Mouse (Mus musculus) MEL (cell line): ENCODE data around the gene Cldn3. TPM values are rescaled to one million over a fixed set of nuclear protein-coding genes. Genes with fewer than 3 reads are reported as not detected.

ENCODE experiments used
- DNase-seq: peaks from one replicate; pipeline ENCODE4 v3.0.0; 2011; ENCODE audit warnings: low read depth, low spot score
- H3K27ac ChIP-seq: 2 replicates; pipeline ENCODE4 v1.5.1; 2012; ENCODE audit warnings: low read depth, mild to moderate bottlenecking, control low read depth, low read length, moderate library complexity; ENCODE audit not compliant: control insufficient read depth
- H3K27me3 ChIP-seq, 2 experiments: fragments of 150-350 bp in 1 of 2; sonication (generic) in 1 of 2; 2 replicates each; pipeline ENCODE4 v1.6.1; 2012; ENCODE audit warnings: low read length in 2 of 2, mild to moderate bottlenecking in 2 of 2, improper control_type of control experiment in 1 of 2, moderate library complexity in 1 of 2; ENCODE audit not compliant: insufficient read depth in 2 of 2, control insufficient read depth in 1 of 2
- H3K36me3 ChIP-seq, 2 experiments: 2 replicates each; pipeline ENCODE4 v1.6.1; 2012 to 2014; ENCODE audit warnings: low read length in 2 of 2, improper control_type of control experiment in 1 of 2, inconsistent platforms in 1 of 2, mild to moderate bottlenecking in 1 of 2; ENCODE audit not compliant: insufficient read depth in 2 of 2, control insufficient read depth in 1 of 2
- H3K4me1 ChIP-seq, 2 experiments: fragments of 150-350 bp in 1 of 2; sonication (generic) in 1 of 2; 2 replicates each; pipeline ENCODE4 v1.6.1; 2012; ENCODE audit warnings: low read length in 2 of 2, improper control_type of control experiment in 1 of 2, mild to moderate bottlenecking in 1 of 2; ENCODE audit not compliant: insufficient read depth in 2 of 2, control insufficient read depth in 1 of 2
- H3K4me3 ChIP-seq, 2 experiments: fragments of 150-350 bp in 1 of 2; sonication (generic) in 1 of 2; 2 replicates each; pipeline ENCODE4 v1.5.1; 2012; ENCODE audit warnings: low read depth in 2 of 2, low read length in 2 of 2, mild to moderate bottlenecking in 2 of 2, moderate library complexity in 2 of 2, control low read depth in 1 of 2, improper control_type of control experiment in 1 of 2; ENCODE audit not compliant: control insufficient read depth in 1 of 2, insufficient read depth in 1 of 2
- H3K79me2 ChIP-seq: 2 replicates; pipeline ENCODE4 v1.6.1; 2012; ENCODE audit warnings: mild to moderate bottlenecking, low read length, moderate library complexity; ENCODE audit not compliant: control insufficient read depth, poor library complexity, insufficient read depth
- H3K9ac ChIP-seq: 2 replicates; pipeline ENCODE4 v1.6.1; 2012; ENCODE audit warnings: low read depth, mild to moderate bottlenecking, control low read depth, low read length, moderate library complexity; ENCODE audit not compliant: control insufficient read depth, poor library complexity, severe bottlenecking
- H3K9me3 ChIP-seq: fragments of 150-350 bp; sonication (generic); replicated peaks from 2 replicates; pipeline ENCODE4 v1.6.1; 2012; ENCODE audit warnings: mild to moderate bottlenecking, low read length, improper control_type of control experiment, moderate library complexity; ENCODE audit not compliant: insufficient read depth
- ELF1 ChIP-seq: IDR thresholded peaks from 2 replicates; pipeline ENCODE4 v1.6.1; 2014; ENCODE audit warnings: low read depth, mild to moderate bottlenecking, inconsistent platforms, low read length, improper control_type of control experiment, moderate library complexity
- ETS1 ChIP-seq: IDR thresholded peaks from 2 replicates; pipeline ENCODE4 v1.6.1; 2012; ENCODE audit warnings: low read depth, mild to moderate bottlenecking, inconsistent platforms, low read length, improper control_type of control experiment, moderate library complexity
- GABPA ChIP-seq: IDR thresholded peaks from 2 replicates; pipeline ENCODE4 v1.6.1; 2012; ENCODE audit warnings: low read depth, mild to moderate bottlenecking, inconsistent platforms, low read length, improper control_type of control experiment, moderate library complexity
- HCFC1 ChIP-seq: IDR thresholded peaks from 2 replicates; pipeline ENCODE4 v1.6.1; 2012; ENCODE audit warnings: low read depth, mild to moderate bottlenecking, inconsistent platforms, low read length, improper control_type of control experiment, moderate library complexity
- JUND ChIP-seq: IDR thresholded peaks from 2 replicates; pipeline ENCODE4 v1.6.1; 2011; ENCODE audit warnings: low read depth, mild to moderate bottlenecking, improper control_type of control experiment, low read length
- KAT2A ChIP-seq: conservative IDR thresholded peaks from 2 replicates; pipeline ENCODE4 v1.6.1; 2012; ENCODE audit warnings: low read depth, low read length, improper control_type of control experiment, inconsistent platforms
- MAX ChIP-seq: IDR thresholded peaks from 2 replicates; pipeline ENCODE4 v1.6.1; 2011; ENCODE audit warnings: low read length, improper control_type of control experiment
- MAZ ChIP-seq: IDR thresholded peaks from 2 replicates; pipeline ENCODE4 v1.6.1; 2012; ENCODE audit warnings: low read depth, mild to moderate bottlenecking, inconsistent platforms, low read length, improper control_type of control experiment
- MEF2A ChIP-seq: IDR thresholded peaks from 2 replicates; pipeline ENCODE4 v1.6.1; 2014; ENCODE audit warnings: low read depth, mild to moderate bottlenecking, inconsistent platforms, low read length, improper control_type of control experiment; ENCODE audit not compliant: poor library complexity, insufficient replicate concordance, severe bottlenecking; ENCODE audit errors: extremely low read depth
- MXI1 ChIP-seq: IDR thresholded peaks from 2 replicates; pipeline ENCODE4 v1.6.1; 2011; ENCODE audit warnings: mild to moderate bottlenecking, low read depth, low read length, improper control_type of control experiment
- MYC ChIP-seq: IDR thresholded peaks from 2 replicates; pipeline ENCODE4 v1.6.1; 2011; ENCODE audit warnings: low read depth, mild to moderate bottlenecking, low read length, improper control_type of control experiment, moderate library complexity
- NRF1 ChIP-seq: IDR thresholded peaks from 2 replicates; pipeline ENCODE4 v1.6.1; 2014; ENCODE audit warnings: low read depth, mild to moderate bottlenecking, inconsistent platforms, low read length, improper control_type of control experiment, moderate library complexity; ENCODE audit not compliant: poor library complexity, insufficient read depth, severe bottlenecking
- POLR2A ChIP-seq, 2 experiments: IDR thresholded peaks; 2 replicates each; pipeline ENCODE4 v1.6.1; 2011 to 2012; ENCODE audit warnings: low read length in 2 of 2, mild to moderate bottlenecking in 2 of 2, control low read depth in 1 of 2, improper control_type of control experiment in 1 of 2, low read depth in 1 of 2, moderate library complexity in 1 of 2; ENCODE audit not compliant: control insufficient read depth in 1 of 2, insufficient read depth in 1 of 2, poor library complexity in 1 of 2
- POLR2AphosphoS5 ChIP-seq: IDR thresholded peaks from 2 replicates; pipeline ENCODE4 v1.6.1; 2012; ENCODE audit warnings: low read depth, borderline replicate concordance, mild to moderate bottlenecking, inconsistent platforms, low read length, moderate library complexity, mixed read lengths
- RCOR1 ChIP-seq: IDR thresholded peaks from 2 replicates; pipeline ENCODE4 v1.6.1; 2012; ENCODE audit warnings: low read depth, mild to moderate bottlenecking, inconsistent platforms, low read length, improper control_type of control experiment
- SMC3 ChIP-seq: IDR thresholded peaks from 2 replicates; pipeline ENCODE4 v1.6.1; 2011; ENCODE audit warnings: low read depth, low read length, improper control_type of control experiment
- TCF12 ChIP-seq: IDR thresholded peaks from 2 replicates; pipeline ENCODE4 v1.6.1; 2014; ENCODE audit warnings: low read depth, mild to moderate bottlenecking, inconsistent platforms, low read length, improper control_type of control experiment, moderate library complexity
- UBTF ChIP-seq: IDR thresholded peaks from 2 replicates; pipeline ENCODE4 v1.6.1; 2012; ENCODE audit warnings: low read depth, mild to moderate bottlenecking, inconsistent platforms, low read length, improper control_type of control experiment, moderate library complexity, borderline replicate concordance; ENCODE audit not compliant: insufficient read depth
- USF1 ChIP-seq: IDR thresholded peaks from 2 replicates; pipeline ENCODE4 v1.6.1; 2014; ENCODE audit warnings: low read depth, mild to moderate bottlenecking, inconsistent platforms, low read length, improper control_type of control experiment, moderate library complexity
- USF2 ChIP-seq, 2 experiments: IDR thresholded peaks; 2 replicates each; pipeline ENCODE4 v1.6.1; 2011 to 2012; ENCODE audit warnings: improper control_type of control experiment in 2 of 2, low read length in 2 of 2, borderline replicate concordance in 1 of 2, inconsistent platforms in 1 of 2, low read depth in 1 of 2, mild to moderate bottlenecking in 1 of 2; ENCODE audit not compliant: insufficient read depth in 1 of 2
- ZMIZ1 ChIP-seq: IDR thresholded peaks from 2 replicates; pipeline ENCODE4 v1.6.1; 2012; ENCODE audit warnings: low read depth, mild to moderate bottlenecking, inconsistent platforms, low read length, improper control_type of control experiment, moderate library complexity
- ZNF384 ChIP-seq: IDR thresholded peaks from 2 replicates; pipeline ENCODE4 v1.6.1; 2012; ENCODE audit warnings: low read depth, mild to moderate bottlenecking, inconsistent platforms, low read length, improper control_type of control experiment
- polyA plus RNA-seq, 2 experiments: library from polyadenylated mRNA; stranded (reverse) in 1 of 2; unstranded in 1 of 2; fragments of >175 nt in 1 of 2; fragments of >200 nt in 1 of 2; gene quantifications; 2 replicates each; pipeline versions ENCODE4 v1.2.1 to v1.2.4; 2012; ENCODE audit warnings: low replicate concordance in 2 of 2, low read depth in 1 of 2; ENCODE audit not compliant: insufficient read length in 2 of 2, insufficient read depth in 1 of 2, missing spikeins in 1 of 2
- total RNA-seq: library from RNA; depleted of rRNA; stranded (reverse); fragments of 300-350 nt; gene quantifications from 2 replicates; pipeline ENCODE4 v1.2.3, GENCODE M21; 2012

The Cldn3 gene
- total and polyA plus RNA-seq, 3 experiments = 1.1 TPM; not detected in 2

GRCm38 (mm10) chr5:134948085-134948439 is 38.0 kb upstream of the Cldn3 start:
- H3K4me3 ChIP-seq = no peak overlapping the region
- peaks cover 0 to 6% of the 10 kb centered on the region in 2 experiments; a peak in 3 of 4 replicates for H3K27me3 ChIP-seq
- H3K9ac ChIP-seq = no peak overlapping the region
- H3K4me1 ChIP-seq = no peaks in the 10 kb centered on the region
- H3K79me2 ChIP-seq = no peaks in the 10 kb centered on the region
- no peak for DNase-seq
- H3K36me3 ChIP-seq = no peaks in the 10 kb centered on the region
- H3K9me3 ChIP-seq = no peaks in the 10 kb centered on the region
- H3K27ac ChIP-seq = no peak overlapping the region
- no peak for TF ChIP-seq ZNF384
- no peak for TF ChIP-seq UBTF
- TF ChIP-seq JUND = no peak
- TF ChIP-seq NRF1 = no peak
- TF ChIP-seq MAZ = no peak
- no peak for TF ChIP-seq ZMIZ1
- no peak for TF ChIP-seq RCOR1
- TF ChIP-seq ETS1 = no peak
- no peak for TF ChIP-seq USF2 (IDR thresholded peaks at IDR 0.05; ENCODE audit: borderline replicate concordance in 1 of 2, insufficient read depth in 1 of 2, low read depth in 1 of 2, low read length in 2 of 2)
- no peak for TF ChIP-seq MXI1
- no peak for TF ChIP-seq MYC
- TF ChIP-seq USF1 = no peak
- no peak for TF ChIP-seq MAX
- TF ChIP-seq MEF2A = no peak
- TF ChIP-seq POLR2A (IDR thresholded peaks at IDR 0.05; ENCODE audit: control insufficient read depth in 1 of 2, insufficient read depth in 1 of 2, low read depth in 1 of 2, low read length in 2 of 2, poor library complexity in 1 of 2) = no peak
- TF ChIP-seq HCFC1 = no peak
- TF ChIP-seq GABPA = no peak
- TF ChIP-seq KAT2A = no peak
- TF ChIP-seq, all 39 proteins: peak for 0

GRCm38 (mm10) chr5:134951053-134951884 is 34.7 kb upstream of the Cldn3 start:
- TF ChIP-seq GABPA = no peak
- TF ChIP-seq SMC3 = no peak
- TF ChIP-seq MYC = no peak
- TF ChIP-seq KAT2A = no peak
- no peak for TF ChIP-seq POLR2AphosphoS5
- TF ChIP-seq NRF1 = no peak
- no peak for TF ChIP-seq MAX
- TF ChIP-seq ZNF384 = no peak
- no peak for TF ChIP-seq JUND
- TF ChIP-seq TCF12 = no peak
- no peak for TF ChIP-seq ELF1
- Histone ChIP-seq H3K27me3 (peaks cover 0 to 6% of the 10 kb centered on the region in 2 experiments; a peak in 3 of 4 replicates), H3K79me2 (no peaks in the 10 kb centered on the region), H3K4me1 (no peaks in the 10 kb centered on the region), H3K9me3 (no peaks in the 10 kb centered on the region), H3K36me3 (no peaks in the 10 kb centered on the region), H3K4me3 (no peak overlapping the region), H3K27ac (no peak overlapping the region), H3K9ac (no peak overlapping the region)
- no peak for DNase-seq
